Mouse (Mus musculus) embryonic fibroblast, embryonic 13.5 days (primary cell): ENCODE measurements around the gene Rufy3. TPM values are rescaled to one million over a fixed set of nuclear protein-coding genes. Genes with fewer than 3 reads are reported as not detected.

ENCODE experiments used
- H3K27ac ChIP-seq: 2 replicates; pipeline ENCODE4 v1.5.1; 2012; ENCODE audit warnings: low read length, control low read depth, inconsistent platforms; ENCODE audit not compliant: insufficient read depth
- H3K4me1 ChIP-seq: 2 replicates; pipeline ENCODE4 v1.6.1; 2011; ENCODE audit warnings: low read length; ENCODE audit not compliant: control insufficient read depth, insufficient read depth
- H3K4me3 ChIP-seq: 2 replicates; pipeline ENCODE4 v1.5.1; 2011; ENCODE audit warnings: mild to moderate bottlenecking, control low read depth, low read length; ENCODE audit not compliant: insufficient read depth
- CTCF ChIP-seq: IDR thresholded peaks from 2 replicates; pipeline ENCODE4 v1.5.1; 2011; ENCODE audit warnings: mild to moderate bottlenecking, control low read depth, low read length, moderate library complexity, borderline replicate concordance; ENCODE audit not compliant: insufficient read depth
- POLR2A ChIP-seq: IDR thresholded peaks from 2 replicates; pipeline ENCODE4 v1.6.1; 2011; ENCODE audit warnings: low read depth, mild to moderate bottlenecking, control low read depth, low read length, moderate library complexity
- polyA plus RNA-seq: library from polyadenylated mRNA; stranded (reverse); fragments of >200 nt; gene quantifications from 2 replicates; pipeline ENCODE4 v1.2.4, GENCODE M21; 2011; ENCODE audit warnings: low read depth; ENCODE audit not compliant: missing spikeins, insufficient read length

Gene Rufy3
- polyA plus RNA-seq, 1 experiment: 11.3 TPM

GRCm38 (mm10) chr5:88629125-88629524, 64.3 kb downstream of the Rufy3 start:
- H3K4me3 ChIP-seq: no peak overlapping the region
- no peaks in the 10 kb centered on the region for H3K4me1 ChIP-seq
- H3K27ac ChIP-seq: no peak overlapping the region
- no peak for TF ChIP-seq POLR2A
- TF ChIP-seq CTCF: no peak

GRCm38 (mm10) chr5:88629987-88630386, 65.1 kb downstream of the Rufy3 start:
- H3K4me3 ChIP-seq: no peak overlapping the region
- H3K27ac ChIP-seq: no peak overlapping the region
- H3K4me1 ChIP-seq: no peaks in the 10 kb centered on the region
- TF ChIP-seq POLR2A (no peak), CTCF (no peak)

DNA sequence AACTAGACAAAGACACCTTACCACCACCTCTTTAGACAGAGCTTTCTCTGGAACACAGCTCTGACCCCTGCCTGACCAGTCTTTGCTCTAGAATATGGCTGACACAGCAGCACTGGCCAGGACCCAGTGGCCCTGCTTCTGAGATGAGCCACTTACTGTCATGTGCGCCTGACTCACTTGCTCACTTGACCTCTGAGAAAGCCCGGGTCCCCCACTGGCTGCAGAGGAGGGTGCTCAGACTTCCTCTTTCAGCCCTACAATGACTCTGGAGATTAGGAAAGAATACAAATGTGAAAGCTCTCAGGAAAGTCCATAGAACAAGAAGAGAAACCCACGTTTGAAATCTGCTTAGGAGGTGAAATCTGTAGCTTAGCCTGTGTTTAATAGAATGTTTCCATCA, 66.0 kb downstream of the Rufy3 start:
- no peak overlapping the region for H3K27ac ChIP-seq
- H3K4me3 ChIP-seq: no peak overlapping the region
- TF ChIP-seq CTCF (no peak), POLR2A (no peak)
- H3K4me1 ChIP-seq: no peaks in the 10 kb centered on the region

DNA sequence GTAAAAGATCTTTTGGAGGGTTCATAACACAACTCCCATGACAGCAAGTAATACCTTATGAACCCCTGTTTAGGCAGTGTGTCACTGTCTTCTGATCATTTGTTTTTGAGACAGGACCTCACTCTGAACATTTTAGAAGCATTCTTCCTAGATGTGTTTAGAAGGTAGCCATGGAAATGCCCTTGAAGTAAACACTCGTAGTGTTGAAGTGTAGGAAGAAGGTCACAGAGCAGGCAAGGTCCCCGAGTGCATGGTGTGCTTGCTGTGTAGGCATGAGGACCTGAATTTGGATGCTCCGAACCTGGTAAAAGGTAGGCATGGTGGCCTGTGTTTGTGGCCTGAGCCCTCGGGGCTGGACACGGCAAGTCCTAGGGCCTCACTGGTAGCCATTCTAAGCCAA, 66.7 kb downstream of the Rufy3 start:
- Histone ChIP-seq H3K4me1 (no peaks in the 10 kb centered on the region), H3K4me3 (no peak overlapping the region), H3K27ac (no peak overlapping the region)
- no peak for TF ChIP-seq POLR2A
- TF ChIP-seq CTCF: no peak

DNA sequence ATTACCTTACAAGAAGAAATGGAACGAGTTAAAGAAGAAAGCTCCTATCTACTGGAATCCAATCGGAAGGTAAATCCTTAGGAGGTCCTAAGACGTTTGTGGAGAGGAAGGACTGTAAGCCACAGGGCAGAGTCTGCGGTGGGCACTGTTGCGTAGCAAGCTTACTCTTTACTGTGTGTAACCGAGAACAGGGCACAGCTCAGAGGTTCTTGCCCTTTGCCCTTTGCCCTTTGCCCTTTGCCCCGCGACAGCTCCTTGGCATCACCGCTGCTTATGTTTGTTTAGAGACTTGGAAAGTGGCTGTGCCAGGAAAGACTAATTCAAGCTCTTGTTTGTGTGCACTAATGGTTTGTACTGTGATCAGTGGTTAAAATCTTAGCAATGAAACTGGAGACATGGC, 67.6 kb downstream of the Rufy3 start:
- Histone ChIP-seq H3K4me3 (no peak overlapping the region), H3K4me1 (no peaks in the 10 kb centered on the region), H3K27ac (no peak overlapping the region)
- TF ChIP-seq CTCF: no peak

DNA sequence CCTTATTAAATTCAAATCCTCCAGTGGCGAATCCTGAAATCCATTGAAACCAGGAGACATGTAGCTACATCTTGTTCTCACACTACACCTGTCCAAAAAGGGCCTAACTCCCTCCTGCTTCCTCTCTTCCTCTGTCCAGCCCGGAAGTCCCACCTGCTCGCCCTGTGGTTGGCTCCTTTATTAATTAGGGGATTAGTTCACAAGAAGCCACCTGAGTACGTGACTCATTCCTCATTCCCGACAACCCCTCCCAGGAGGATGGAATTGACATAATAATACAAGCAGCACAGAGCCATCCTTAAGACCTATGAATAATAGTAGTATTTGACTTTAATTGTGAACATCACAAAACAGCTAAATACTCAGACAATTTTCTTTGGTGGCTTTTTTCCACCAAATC, 69.2 kb downstream of the Rufy3 start:
- TF ChIP-seq POLR2A (no peak), CTCF (no peak)
- Histone ChIP-seq H3K27ac (no peak overlapping the region), H3K4me3 (no peak overlapping the region), H3K4me1 (no peaks in the 10 kb centered on the region)

- Histone ChIP-seq H3K4me1 (no peaks in the 10 kb centered on the region), H3K27ac (no peak overlapping the region), H3K4me3 (no peak overlapping the region)
- TF ChIP-seq POLR2A (no peak), CTCF (no peak)
These were observed 77.9 kb downstream of the Rufy3 start for GRCm38 (mm10) chr5:88642786-88643185.

GRCm38 (mm10) chr5:88643491-88643890, 78.7 kb downstream of the Rufy3 start:
- no peak overlapping the region for H3K4me3 ChIP-seq
- TF ChIP-seq POLR2A (no peak), CTCF (no peak)
- H3K4me1 ChIP-seq: no peaks in the 10 kb centered on the region
- no peak overlapping the region for H3K27ac ChIP-seq

DNA sequence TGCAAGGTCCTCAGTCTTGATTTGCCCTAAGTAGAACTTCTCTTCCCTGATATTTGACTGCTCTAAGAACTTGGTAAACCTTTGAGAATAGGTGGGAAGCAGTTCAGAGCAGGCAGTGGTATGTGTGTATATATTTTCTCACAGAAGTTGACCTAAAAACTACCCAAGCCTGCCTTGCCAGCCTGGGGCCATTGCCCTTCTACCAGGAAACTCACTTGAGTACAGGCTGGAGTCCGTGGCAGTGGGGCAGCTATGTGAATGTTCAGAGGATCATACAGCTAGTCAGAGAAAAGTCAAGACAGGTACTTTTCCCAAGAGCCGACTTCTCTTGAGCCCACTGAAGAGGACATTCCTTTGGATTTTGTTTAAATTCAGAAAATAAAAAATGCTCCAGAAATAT, 80.1 kb downstream of the Rufy3 start:
- no peaks in the 10 kb centered on the region for H3K4me1 ChIP-seq
- TF ChIP-seq CTCF (no peak), POLR2A (no peak)
- no peak overlapping the region for H3K27ac ChIP-seq
- no peak overlapping the region for H3K4me3 ChIP-seq

- no peak overlapping the region for H3K4me3 ChIP-seq
- TF ChIP-seq CTCF: no peak
- no peak for TF ChIP-seq POLR2A
- no peak overlapping the region for H3K27ac ChIP-seq
- H3K4me1 ChIP-seq: no peaks in the 10 kb centered on the region
These were observed 80.6 kb downstream of the Rufy3 start for GRCm38 (mm10) chr5:88645405-88645804.
